Mouse (Mus musculus) effector memory CD4-positive, alpha-beta T cell, adult 5 months (primary cell): Measurements from ENCODE around the gene Gm20795. TPM values are rescaled to one million over a fixed set of nuclear protein-coding genes. Genes with fewer than 3 reads are reported as not detected.

Experiments
- polyA plus RNA-seq: library from polyadenylated mRNA; unstranded; fragments of 100-300 nt; shearing (Covaris generic); gene quantifications from one replicate; pipeline ENCODE4 v1.2.1, GENCODE M21; 2017

Gene Gm20795
- not detected for polyA plus RNA-seq

GRCm38 (mm10) chrY:40804614-40805013 is at the start of gene Gm20795:
Gm20795 (plus strand) TSS chrY:40804914.

GRCm38 (mm10) chrY:40775665-40776064 is 29.0 kb upstream of the Gm20795 start, which contains the start of gene Gm21797:
Gm21797 (minus strand) TSS chrY:40775765.

Other genes with a start within 250 kb of the Gm20795 start
- gene Gm21852, start 152.9 kb upstream of the Gm20795 start, polyA plus RNA-seq = not detected
- not detected for gene Gm21797, start 29.1 kb upstream of the Gm20795 start, polyA plus RNA-seq